Comparison of ENCODE assay signal across 1 mouse cellular context in the genomic region with DNA sequence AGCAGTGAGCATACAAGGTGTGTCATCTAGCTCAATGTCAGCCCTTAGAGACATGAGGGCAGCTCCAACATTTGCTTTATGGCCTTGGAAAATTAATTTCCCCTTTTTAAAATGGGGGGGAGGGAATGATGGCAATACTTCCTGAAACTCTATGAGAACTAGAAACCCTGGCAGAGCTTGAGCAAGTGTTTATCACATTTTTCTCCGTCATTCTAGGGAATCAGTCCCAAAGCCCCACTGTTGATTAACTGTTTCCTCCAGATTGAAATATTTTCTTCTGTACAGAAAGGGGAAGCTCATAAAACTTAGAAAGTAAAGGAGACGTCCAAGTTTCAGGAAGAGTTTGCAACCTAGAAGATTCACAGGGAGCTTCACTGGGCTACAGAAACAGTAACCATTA.
A peak's percentile ranks its signal among the peaks of the same experiment; 100 is the strongest.
TF ChIP-seq lines count a peak whose summit lies in the region.

No protein-coding gene starts in this region.

TF ChIP-seq in MEL, 35 proteins besides CTCF, POLR2A, EP300 and RAD21 (continued from another document):
- TF ChIP-seq MXI1 (IDR thresholded peaks at IDR 0.05; ENCODE audit: low read depth, low read length) (no peak), ETS1 (IDR thresholded peaks at IDR 0.05; ENCODE audit: low read depth, low read length) (peak; percentile 49), MAX (IDR thresholded peaks at IDR 0.05; ENCODE audit: low read length) (no peak), USF2 (IDR thresholded peaks at IDR 0.05; ENCODE audit: borderline replicate concordance in 1 of 2, insufficient read depth in 1 of 2, low read depth in 1 of 2, low read length in 2 of 2) (no peak), NELFE (IDR thresholded peaks at IDR 0.05; ENCODE audit: low read depth, low read length) (no peak), BHLHE40 (IDR thresholded peaks at IDR 0.05; ENCODE audit: borderline replicate concordance, low read depth, low read length) (no peak), GATA1 (IDR thresholded peaks at IDR 0.05; ENCODE audit: low read depth, low read length) (peak; percentile 27; the same call in 1 of the 2 replicates), SIN3A (IDR thresholded peaks at IDR 0.05; ENCODE audit: low read length) (0 out of 2 replicates have a peak, but pooled peaks have one; percentile 26), POLR2AphosphoS5 (IDR thresholded peaks at IDR 0.05; ENCODE audit: borderline replicate concordance, low read depth, low read length) (no peak), JUND (IDR thresholded peaks at IDR 0.05; ENCODE audit: low read depth, low read length) (no peak), CHD2 (IDR thresholded peaks at IDR 0.05; ENCODE audit: low read length) (no peak), TCF12 (IDR thresholded peaks at IDR 0.05; ENCODE audit: low read depth, low read length) (peak; percentile 46; the same call in 1 of the 2 replicates), E2F4 (IDR thresholded peaks at IDR 0.05; ENCODE audit: borderline replicate concordance, low read depth, low read length) (no peak), MYC (IDR thresholded peaks at IDR 0.05; ENCODE audit: low read depth, low read length) (no peak), POLR2AphosphoS2 (IDR thresholded peaks at IDR 0.05; ENCODE audit: low read length) (no peak), NRF1 (IDR thresholded peaks at IDR 0.05; ENCODE audit: insufficient read depth, low read depth, low read length, poor library complexity, severe bottlenecking) (no peak)
